Mouse (Mus musculus): ENCODE measurements at regions not wholly inside any gene's neighbourhood (a gene's known extent, or its start where the extent isn't known, plus 50 kb on each side); places are given as distances from the start of the nearest gene placed in this dataset.

- TF ChIP-seq CTCF (IDR thresholded peaks at IDR 0.05; ENCODE audit: low read depth) (no peak), EP300 (IDR thresholded peaks at IDR 0.05; ENCODE audit: low read depth) (no peak)
These were observed 113.5 kb upstream of the Ahi1 start for GRCm38 (mm10) chr10:20838685-20839425.

All from liver, embryonic 14.5 days (tissue).